Mouse (Mus musculus) heart, postnatal 25 days (tissue): ENCODE results near the gene Rgcc. TPM values are rescaled to one million over a fixed set of nuclear protein-coding genes. Genes with fewer than 3 reads are reported as not detected.

Source experiments
- DNase-seq: peaks from one replicate; pipeline ENCODE4 v3.0.0; 2022; ENCODE audit warnings: low spot score
- intact Hi-C: fragments of 180-260 bp; cut with DNase I; formaldehyde crosslinking; loops from one replicate; pipeline ENCODE4 v1.15.1; 2025
- total RNA-seq, 2 experiments: library from RNA; stranded (reverse); gene quantifications; 2 replicates each; pipeline ENCODE4 v1.2.3; 2021

Rgcc gene
- total RNA-seq, 2 experiments from 2014 or later: 37.9 to 54.5 TPM

GRCm38 (mm10) chr14:79256656-79257055 lies 44.8 kb downstream of the Rgcc start:
- intact Hi-C loops: no loop called here
- no peak for DNase-seq

- DNase-seq: no peak
- intact Hi-C loops: no loop called here
Observed at GRCm38 (mm10) chr14:79255786-79256185, 45.7 kb downstream of the Rgcc start.

DNA sequence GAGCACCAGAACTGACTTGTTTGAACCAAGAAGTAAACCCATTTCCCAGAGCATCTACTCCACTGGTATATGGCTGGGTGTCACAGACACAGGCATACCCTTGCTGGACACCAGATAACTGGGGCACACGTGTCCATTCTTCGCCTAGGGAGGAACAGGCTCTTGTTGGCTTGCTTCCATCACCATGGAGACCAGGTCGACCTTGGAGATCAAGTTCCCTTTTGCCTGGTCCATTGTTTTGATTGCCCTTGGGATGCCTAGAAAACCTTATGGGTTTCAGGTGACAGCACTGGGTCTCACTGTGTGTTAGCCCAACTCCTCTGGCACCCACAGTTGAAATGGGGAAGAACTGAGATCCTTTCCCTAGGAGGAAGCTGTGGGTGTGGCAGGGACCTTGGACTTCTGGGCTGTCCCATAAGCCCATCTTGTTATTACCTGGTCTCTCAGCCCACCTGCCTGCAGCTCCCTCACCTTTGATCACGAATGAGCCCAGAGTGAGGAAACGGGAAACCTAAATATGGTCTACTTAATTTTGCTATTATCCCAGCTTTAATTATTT lies 49.6 kb downstream of the Rgcc start:
- intact Hi-C loops: no loop called here
- DNase-seq: no peak

DNA sequence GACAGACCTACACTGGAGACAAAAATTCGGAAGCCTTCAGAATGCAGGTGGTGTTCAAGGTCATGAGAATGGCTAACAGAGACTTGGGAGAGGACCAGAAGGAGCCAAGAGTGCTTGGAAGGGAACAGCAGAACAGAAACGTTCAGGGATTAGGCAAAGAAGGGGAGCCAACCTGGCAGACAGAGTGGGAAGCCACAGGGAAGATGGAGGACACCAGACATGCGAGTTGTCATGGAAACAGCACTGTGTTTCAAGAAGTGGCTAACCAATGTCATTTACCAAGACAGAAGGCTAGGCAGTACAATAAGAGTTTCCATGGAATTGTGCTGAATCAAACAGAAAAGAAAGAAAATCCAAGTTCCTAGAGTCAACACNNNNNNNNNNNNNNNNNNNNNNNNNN lies 56.9 kb downstream of the Rgcc start:
- no peak for DNase-seq
- intact Hi-C loops: no loop called here

DNA sequence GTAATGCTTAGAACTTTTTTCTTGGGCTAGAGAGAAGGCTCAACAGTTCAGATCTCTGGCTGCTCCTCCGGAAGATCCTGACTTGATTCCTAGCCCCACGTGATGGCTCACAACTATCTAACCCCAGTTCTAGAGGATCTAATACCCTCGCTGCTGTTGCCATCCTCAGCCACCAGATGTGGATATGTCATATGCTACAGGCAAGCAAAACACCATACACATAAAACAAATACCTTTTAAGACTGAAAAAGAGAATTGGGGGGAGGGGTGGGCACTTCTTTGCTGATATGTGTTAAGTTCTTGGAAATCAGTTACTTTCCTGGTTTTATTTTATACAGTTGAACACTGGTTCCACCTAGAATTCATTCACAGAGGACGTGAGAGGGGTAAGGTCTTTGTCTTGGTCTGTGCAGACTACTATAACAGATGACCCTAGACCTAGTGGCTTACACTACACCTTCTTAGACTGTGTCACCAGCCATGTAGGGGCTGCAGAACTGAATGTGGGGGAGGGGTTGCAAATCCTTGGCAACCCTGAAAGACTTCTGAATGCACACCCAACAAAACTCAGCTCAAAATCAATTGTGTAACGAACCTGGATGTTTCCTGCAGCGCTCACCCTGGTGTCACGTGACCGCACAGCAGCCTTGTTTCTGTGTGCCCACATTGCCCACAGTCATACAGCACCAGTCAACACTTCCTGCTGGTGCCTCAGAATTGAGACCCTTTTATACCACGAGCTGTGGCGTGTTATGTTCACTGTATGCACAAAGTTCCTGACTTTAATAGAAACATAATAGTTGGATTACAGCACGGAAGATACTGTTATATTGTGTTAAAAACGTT lies 58.2 kb downstream of the Rgcc start:
- intact Hi-C loops: no loop called here

DNA sequence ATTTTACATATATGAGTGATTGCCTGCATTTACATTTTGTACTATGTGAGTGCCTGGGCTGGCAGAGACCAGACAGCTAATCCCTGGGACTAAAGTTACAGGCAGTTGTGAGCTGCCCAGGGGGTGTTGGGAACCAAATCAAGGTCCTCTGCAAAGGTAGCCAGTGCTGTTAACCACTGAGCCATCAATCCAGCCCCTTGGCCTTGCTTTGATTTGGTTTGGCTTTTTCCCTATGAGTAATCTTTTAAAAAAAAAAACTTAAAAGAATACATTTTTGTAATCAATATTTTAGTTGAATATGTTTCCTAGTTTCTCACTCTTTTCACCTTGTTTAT lies 59.1 kb downstream of the Rgcc start:
- no peak for DNase-seq
- intact Hi-C loops: no loop called here

More for the DNA sequence above, 58.2 kb downstream of the Rgcc start:
- DNase-seq: no peak

DNA sequence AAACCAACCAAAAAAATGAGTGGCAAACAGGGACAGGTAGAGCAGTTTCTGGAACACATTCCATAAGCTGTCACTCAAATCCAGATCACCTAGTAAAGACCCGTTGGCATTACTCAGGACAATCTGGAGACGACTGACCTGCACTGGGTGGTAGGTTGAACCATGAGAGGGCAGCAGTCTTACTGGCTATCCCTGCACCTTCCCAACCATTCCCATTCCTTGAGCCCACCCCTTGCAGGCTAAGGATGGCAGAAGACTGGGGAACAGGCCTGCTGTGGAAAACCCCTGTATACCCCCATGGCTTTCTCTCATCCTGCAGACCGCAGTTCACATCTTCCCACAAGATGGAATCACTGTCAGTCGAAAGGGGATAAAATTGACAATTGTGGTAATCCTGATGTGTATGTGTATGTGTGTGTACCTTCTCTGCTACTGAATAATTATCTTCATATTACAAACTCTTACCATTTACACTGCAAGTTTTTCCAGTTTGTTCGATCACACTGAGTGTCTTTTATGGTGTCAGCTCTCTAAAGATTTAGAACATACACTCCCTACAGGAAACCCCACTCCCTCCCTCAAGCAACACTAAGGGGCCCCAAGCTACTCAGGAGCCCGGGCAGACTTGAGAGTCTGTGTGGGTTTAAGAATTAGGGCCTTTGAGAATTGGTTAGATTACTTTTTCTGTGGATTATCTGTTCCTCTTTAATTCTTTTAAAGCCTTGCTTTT lies 59.6 kb downstream of the Rgcc start:
- DNase-seq: no peak
- intact Hi-C loops: no loop called here

DNA sequence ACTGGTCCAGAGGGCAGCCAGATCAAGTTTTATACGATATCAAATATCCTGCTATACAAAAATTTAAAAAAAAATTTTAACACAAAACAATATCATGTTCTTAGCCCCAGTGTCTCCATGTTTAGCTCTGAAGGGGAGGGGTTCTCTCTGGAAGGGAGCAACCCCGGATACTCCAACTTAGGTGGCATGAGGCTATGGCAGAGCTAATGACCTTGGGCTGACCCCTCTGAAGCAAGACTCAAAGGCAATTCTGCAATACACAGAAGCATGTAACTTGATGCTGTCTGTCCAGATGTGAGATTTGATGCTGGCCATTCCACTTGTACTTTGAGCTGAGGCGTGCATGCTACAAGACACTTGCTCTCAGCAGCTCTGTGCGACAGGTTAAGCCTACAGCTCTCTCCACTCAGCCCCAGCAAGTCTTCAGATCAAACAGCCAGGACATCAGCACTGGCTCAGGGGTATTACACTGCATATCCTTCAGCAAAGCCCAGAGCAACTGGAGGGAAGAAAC lies 60.3 kb downstream of the Rgcc start:
- intact Hi-C loops: no loop called here
- DNase-seq: no peak

DNA sequence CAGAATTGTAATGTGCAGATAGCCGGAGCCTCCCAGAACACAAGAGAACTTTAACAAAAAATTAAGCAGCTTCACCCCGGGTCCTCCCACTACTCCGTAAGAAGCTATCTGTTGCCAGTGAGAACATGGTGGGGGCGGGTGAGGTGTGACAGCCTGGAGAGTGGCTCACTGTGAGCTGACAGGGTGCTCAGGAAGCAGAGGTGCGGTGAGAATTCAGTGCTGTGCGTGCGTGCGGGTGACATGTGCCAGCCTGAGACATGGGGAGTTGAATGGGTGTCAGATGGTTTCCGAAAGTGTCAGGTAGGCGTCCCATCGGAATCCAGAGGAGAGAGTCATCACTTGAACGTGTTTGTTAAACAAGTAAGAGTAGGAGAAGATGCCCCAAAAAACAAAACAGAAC lies 62.0 kb downstream of the Rgcc start:
- intact Hi-C loops: no loop called here
- no peak for DNase-seq

Other genes starting within 250 kb of the Rgcc start
- not detected for gene Zfp957, start 54.3 kb downstream of the Rgcc start, total RNA-seq
- 10 to 100 TPM in 1 of 2 experiments, 1 to 10 TPM in 1; 10.0 to 10.6 TPM for gene Naa16, start 89.1 kb upstream of the Rgcc start, total RNA-seq
- 1 to 10 TPM; 6.4 to 7.3 TPM for gene Mtrf1, start 96.1 kb upstream of the Rgcc start, total RNA-seq
- 10 to 100 TPM; 10.3 to 12.0 TPM for gene Kbtbd7, start 124.9 kb upstream of the Rgcc start, total RNA-seq
- under 1 TPM; 0.17 to 0.29 TPM for gene Kbtbd6, start 150.2 kb upstream of the Rgcc start, total RNA-seq
- gene Elf1, start 179.5 kb upstream of the Rgcc start, total RNA-seq: 10 to 100 TPM; 15.2 to 17.0 TPM
- gene Wbp4, start 179.9 kb upstream of the Rgcc start, total RNA-seq: 10 to 100 TPM; 18.8 to 21.6 TPM